Mouse (Mus musculus): Measurements from ENCODE around the gene Tmem252.

The Tmem252 gene

DNA sequence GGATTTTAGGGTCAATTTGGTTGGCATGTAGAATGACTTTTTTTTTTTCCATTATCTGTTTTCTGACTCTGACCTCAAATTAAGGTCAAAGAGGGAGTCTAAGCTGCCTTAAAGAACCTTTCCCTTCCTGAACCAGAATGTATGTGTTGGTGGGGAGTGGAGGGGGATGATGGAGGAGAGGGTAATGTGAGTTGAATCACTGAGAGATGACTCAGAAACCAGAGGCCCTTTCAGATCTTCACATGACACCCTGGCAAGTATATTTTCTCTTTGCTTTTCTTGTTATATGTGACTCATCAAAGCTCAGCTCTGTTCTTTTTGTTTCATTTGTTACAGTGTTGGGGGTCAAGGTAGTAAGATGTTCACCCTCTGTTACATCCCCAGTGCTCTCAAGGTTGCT is 46.6 kb downstream of the Tmem252 start:
- in situ Hi-C loops (cut with MboI, MseI), result no loop called here

DNA sequence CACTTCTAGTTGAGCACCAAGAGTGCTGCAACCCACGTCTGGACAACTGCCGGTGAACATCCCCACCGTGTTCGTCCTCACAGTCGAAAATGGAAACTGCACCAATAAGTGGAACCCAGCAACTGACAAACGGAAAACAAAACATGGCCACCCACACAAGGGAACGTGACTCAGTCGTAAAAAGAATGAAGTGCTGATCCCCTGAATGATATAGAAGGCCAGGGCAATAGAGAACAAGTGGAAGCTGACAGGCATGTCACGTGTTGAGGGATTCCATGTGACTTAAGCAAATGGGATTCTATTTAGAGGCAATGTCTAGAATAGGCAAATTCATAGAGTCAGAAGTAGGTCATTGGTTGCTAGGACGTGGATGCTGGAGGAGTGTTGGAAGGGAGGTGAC is 50.6 kb downstream of the Tmem252 start:
- in situ Hi-C loops (cut with MboI, MseI), result no loop called here

DNA sequence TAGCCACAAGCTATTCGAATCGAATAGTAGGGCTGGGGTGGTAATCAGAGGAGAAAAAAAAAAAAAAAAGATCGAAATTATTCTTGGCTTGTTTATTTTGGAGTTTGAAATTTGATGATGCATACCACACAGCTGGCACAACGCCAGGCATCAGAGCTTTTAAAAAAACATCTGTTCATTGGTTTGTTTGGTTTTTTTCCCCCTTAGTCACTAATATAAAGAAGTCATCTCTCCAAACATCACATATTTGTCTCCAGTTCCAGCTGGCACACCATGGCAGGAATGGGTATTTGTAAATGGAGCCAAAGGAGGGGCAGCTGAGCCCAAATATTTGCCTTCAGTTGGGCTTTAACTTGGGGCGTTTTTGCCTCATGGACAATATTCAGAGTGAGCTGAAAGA is 56.9 kb downstream of the Tmem252 start:
- in situ Hi-C loops (cut with MboI, MseI), result no loop called here

Measured in T-helper 1 cell (primary cell).